Mouse (Mus musculus) olfactory bulb, adult 2 months (tissue): ENCODE results near the gene Mfap3.

Experiments
- CTCF ChIP-seq: fragments of 200-500 bp; IDR thresholded peaks from 2 replicates; pipeline ENCODE4 v1.5.1; 2012; ENCODE audit warnings: low read depth, mild to moderate bottlenecking, low read length, moderate library complexity; ENCODE audit not compliant: insufficient read depth
- POLR2A ChIP-seq: fragments of 200-500 bp; IDR thresholded peaks from 2 replicates; pipeline ENCODE4 v1.6.1; 2012; ENCODE audit warnings: mild to moderate bottlenecking, low read depth, low read length, moderate library complexity; ENCODE audit not compliant: insufficient read depth

DNA sequence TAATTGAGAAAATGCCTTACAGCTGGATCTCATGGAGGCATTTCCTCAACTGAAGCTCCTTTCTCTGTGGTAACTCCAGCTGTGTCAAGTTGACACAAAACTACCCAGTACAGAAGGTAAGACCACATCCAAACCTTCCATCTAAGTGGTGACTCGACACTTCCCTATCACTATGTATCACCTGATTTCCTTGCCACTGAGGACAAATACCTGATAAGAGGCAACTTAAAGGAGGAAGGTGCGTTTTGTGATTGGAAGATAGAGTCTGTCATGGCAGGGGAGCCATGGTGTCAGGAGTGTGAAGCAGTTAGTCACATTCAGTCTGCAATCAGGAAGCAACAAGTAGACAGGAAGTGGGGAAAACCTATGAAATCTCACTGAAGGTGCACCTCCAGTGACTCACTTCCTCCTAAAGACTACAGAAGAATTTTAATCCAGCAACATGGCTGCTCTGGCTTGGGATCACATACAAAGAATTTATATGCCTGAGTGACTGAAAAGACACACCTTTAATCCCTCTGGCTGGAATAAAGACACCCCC lies 50.6 kb downstream of the Mfap3 start:
- no peak for TF ChIP-seq POLR2A
- TF ChIP-seq CTCF: no peak
